Comparison of ENCODE assay signal across 7 mouse cellular contexts in genomic region chr3:122483066-122483782, GRCm38 (mm10).
DNase-seq lines count a peak whose midpoint lies in the region; ATAC-seq and TF ChIP-seq lines count a peak whose summit lies in the region.

No protein-coding gene starts in this region.

- WGBS in liver, postnatal 0 days (ENCODE audit: insufficient replicate concordance): 44% methylated on average over 14 of the region's 14 CpGs
- WGBS in liver, embryonic 11.5 days: 36% methylated on average over 14 of the region's 14 CpGs
- 35% methylated on average over 14 of the region's 14 CpGs for WGBS in embryonic facial prominence, embryonic 15.5 days
- 34% methylated on average over 14 of the region's 14 CpGs for WGBS in heart, embryonic 15.5 days
- 21% methylated on average over 14 of the region's 14 CpGs for WGBS in midbrain, embryonic 12.5 days

- H3K4me3 ChIP-seq in liver, postnatal 0 days (ENCODE audit: low read depth, low read length): 0 out of 2 replicates have a peak overlapping the region, but pooled peaks have one; percentile 3
- H3K4me3 ChIP-seq in liver, embryonic 11.5 days (ENCODE audit: low read depth, low read length): no peak overlapping the region
- no peak overlapping the region for H3K4me3 ChIP-seq in embryonic facial prominence, embryonic 15.5 days (replicated peaks)
- peak overlapping the region; percentile 13 for H3K4me3 ChIP-seq in heart, embryonic 15.5 days
- 0 out of 2 replicates have a peak overlapping the region, but pooled peaks have one; percentile 13 for H3K4me3 ChIP-seq in midbrain, embryonic 12.5 days

- H3K4me1 ChIP-seq in liver, postnatal 0 days (ENCODE audit: insufficient read depth): peaks cover 9% of the 10 kb centered on the region
- peaks cover 13% of the 10 kb centered on the region; the same call in 1 of the 2 replicates for H3K4me1 ChIP-seq in liver, embryonic 11.5 days (replicated peaks; ENCODE audit: control insufficient read depth, insufficient read depth, low read length)
- peaks cover 41% of the 10 kb centered on the region for H3K4me1 ChIP-seq in embryonic facial prominence, embryonic 15.5 days
- H3K4me1 ChIP-seq in heart, embryonic 15.5 days (replicated peaks): peaks cover 18% of the 10 kb centered on the region
- peaks cover 61% of the 10 kb centered on the region for H3K4me1 ChIP-seq in midbrain, embryonic 12.5 days

- TF ChIP-seq CTCF in liver, postnatal 0 days (IDR thresholded peaks at IDR 0.05; ENCODE audit: low read depth): no peak

- no peak overlapping the region; the same call in 1 of the 2 replicates for H3K9ac ChIP-seq in liver, postnatal 0 days (replicated peaks)
- H3K9ac ChIP-seq in liver, embryonic 11.5 days (ENCODE audit: low read depth, low read length): no peak overlapping the region
- H3K9ac ChIP-seq in embryonic facial prominence, embryonic 15.5 days: no peak overlapping the region
- no peak overlapping the region for H3K9ac ChIP-seq in heart, embryonic 15.5 days
- H3K9ac ChIP-seq in midbrain, embryonic 12.5 days (replicated peaks): peak overlapping the region; percentile 34; the same call in 1 of the 2 replicates

- peak; percentile 45 for DNase-seq in liver, postnatal 0 days
- no peak for DNase-seq in liver, embryonic 11.5 days (ENCODE audit: low spot score)
- no peak for DNase-seq in kidney, adult 18-20 months

- peak overlapping the region; percentile 60 for H3K4me2 ChIP-seq in liver, postnatal 0 days (ENCODE audit: low read depth, low read length)
- no peak overlapping the region for H3K4me2 ChIP-seq in liver, embryonic 11.5 days
- H3K4me2 ChIP-seq in embryonic facial prominence, embryonic 15.5 days (replicated peaks): peak overlapping the region; percentile 27; the same call in 1 of the 2 replicates
- H3K4me2 ChIP-seq in heart, embryonic 15.5 days: peak overlapping the region; percentile 48
- peak overlapping the region; percentile 38 for H3K4me2 ChIP-seq in midbrain, embryonic 12.5 days (replicated peaks)

- no peaks in the 10 kb centered on the region for H3K27me3 ChIP-seq in liver, postnatal 0 days (ENCODE audit: insufficient read depth, low read length)
- H3K27me3 ChIP-seq in liver, embryonic 11.5 days (replicated peaks; ENCODE audit: control insufficient read depth, insufficient read depth, low read length): no peaks in the 10 kb centered on the region
- H3K27me3 ChIP-seq in embryonic facial prominence, embryonic 15.5 days: no peaks in the 10 kb centered on the region
- H3K27me3 ChIP-seq in heart, embryonic 15.5 days: peaks cover 29% of the 10 kb centered on the region
- no peaks in the 10 kb centered on the region for H3K27me3 ChIP-seq in midbrain, embryonic 12.5 days

- peak; percentile 35 for ATAC-seq in liver, postnatal 0 days
- ATAC-seq in liver, embryonic 11.5 days (replicated peaks; ENCODE audit: low FRiP score): no peak
- ATAC-seq in embryonic facial prominence, embryonic 15.5 days (ENCODE audit: insufficient number of reproducible peaks, low FRiP score, low TSS enrichment, low read depth): 0 out of 2 replicates have a peak, but pooled peaks have one; percentile 13
- 0 out of 2 replicates have a peak, but pooled peaks have one; percentile 29 for ATAC-seq in heart, embryonic 15.5 days (replicated peaks; ENCODE audit: insufficient number of reproducible peaks, insufficient read depth, low FRiP score, low read depth)
- ATAC-seq in midbrain, embryonic 12.5 days (ENCODE audit: low FRiP score, low read depth): 0 out of 2 replicates have a peak, but pooled peaks have one; percentile 17
- no peak for ATAC-seq in erythroblast, adult 5-6 weeks (replicated peaks; ENCODE audit: low FRiP score, poor library complexity, severe bottlenecking)

- no peak for TF ChIP-seq EP300 in liver, postnatal 0 days (IDR thresholded peaks at IDR 0.05; ENCODE audit: low read depth)

- H3K27ac ChIP-seq in liver, postnatal 0 days (ENCODE audit: low read depth): peak overlapping the region; percentile 73
- H3K27ac ChIP-seq in liver, embryonic 11.5 days (ENCODE audit: low read depth, low read length): no peak overlapping the region
- H3K27ac ChIP-seq in embryonic facial prominence, embryonic 15.5 days (replicated peaks): 0 out of 2 replicates have a peak overlapping the region, but pooled peaks have one; percentile 17
- 0 out of 2 replicates have a peak overlapping the region, but pooled peaks have one; percentile 10 for H3K27ac ChIP-seq in heart, embryonic 15.5 days
- H3K27ac ChIP-seq in midbrain, embryonic 12.5 days (replicated peaks): peak overlapping the region; percentile 54; the same call in 1 of the 2 replicates

- no peaks in the 10 kb centered on the region for H3K36me3 ChIP-seq in liver, postnatal 0 days (replicated peaks; ENCODE audit: insufficient read depth, low read length)
- no peaks in the 10 kb centered on the region for H3K36me3 ChIP-seq in liver, embryonic 11.5 days (ENCODE audit: control insufficient read depth, insufficient read depth, low read length)
- H3K36me3 ChIP-seq in embryonic facial prominence, embryonic 15.5 days: no peaks in the 10 kb centered on the region
- H3K36me3 ChIP-seq in heart, embryonic 15.5 days: no peaks in the 10 kb centered on the region
- H3K36me3 ChIP-seq in midbrain, embryonic 12.5 days: no peaks in the 10 kb centered on the region

- no peaks in the 10 kb centered on the region for H3K9me3 ChIP-seq in liver, postnatal 0 days (ENCODE audit: low read length)
- H3K9me3 ChIP-seq in liver, embryonic 11.5 days (ENCODE audit: control insufficient read depth, low read length): no peaks in the 10 kb centered on the region
- no peaks in the 10 kb centered on the region for H3K9me3 ChIP-seq in embryonic facial prominence, embryonic 15.5 days (replicated peaks)
- H3K9me3 ChIP-seq in heart, embryonic 15.5 days (replicated peaks): no peaks in the 10 kb centered on the region
- H3K9me3 ChIP-seq in midbrain, embryonic 12.5 days: no peaks in the 10 kb centered on the region

Comparison
In these comparisons a context has a peak if more than half of its experiments do, and no peak if none do; other contexts are left out.
1. ATAC-seq: peak in liver, postnatal 0 days (single experiment), embryonic facial prominence, embryonic 15.5 days (single experiment), heart, embryonic 15.5 days (single experiment) and midbrain, embryonic 12.5 days (single experiment); none in liver, embryonic 11.5 days (single experiment) and erythroblast, adult 5-6 weeks (single experiment).
2. H3K4me3 ChIP-seq: peak in liver, postnatal 0 days (single experiment), heart, embryonic 15.5 days (single experiment) and midbrain, embryonic 12.5 days (single experiment); none in liver, embryonic 11.5 days (single experiment) and embryonic facial prominence, embryonic 15.5 days (single experiment).